Mouse (Mus musculus) heart, postnatal 25 days (tissue): ENCODE measurements around the gene Asic2. TPM values are rescaled to one million over a fixed set of nuclear protein-coding genes. Genes with fewer than 3 reads are reported as not detected.

Source experiments
- DNase-seq: peaks from one replicate; pipeline ENCODE4 v3.0.0; 2022; ENCODE audit warnings: low spot score
- intact Hi-C: fragments of 180-260 bp; cut with DNase I; formaldehyde crosslinking; loops from one replicate; pipeline ENCODE4 v1.15.1; 2025
- total RNA-seq, 2 experiments: library from RNA; stranded (reverse); gene quantifications; 2 replicates each; pipeline ENCODE4 v1.2.3; 2021

The Asic2 gene
- total RNA-seq, 2 experiments from 2014 or later, result not detected

DNA sequence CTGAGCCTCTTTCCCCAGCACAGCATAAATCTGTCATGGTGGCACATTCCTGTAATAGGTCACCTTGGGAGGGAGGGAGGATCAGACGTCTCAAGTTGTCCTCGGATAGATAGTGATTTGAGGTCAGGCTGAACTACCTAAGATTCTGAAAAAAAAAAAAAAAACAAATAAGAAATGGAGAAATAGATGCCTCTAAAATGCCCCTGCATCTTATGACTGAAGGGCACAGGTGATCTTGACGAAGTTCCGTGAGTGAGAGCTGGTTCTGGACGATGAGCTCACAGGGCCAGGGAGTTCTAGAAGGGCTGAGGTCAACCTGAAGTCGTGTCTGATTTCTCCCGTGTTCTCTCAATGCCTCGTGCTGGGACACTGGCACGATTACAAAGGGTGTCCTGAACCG, 1110.2 kb downstream of the Asic2 start, which contains the start of gene Spaca3:
Gene Spaca3, plus strand, starts transcription at position 301 of the 400 bp plus-strand sequence.
- intact Hi-C loops, result no loop called here
- DNase-seq, result no peak

DNA sequence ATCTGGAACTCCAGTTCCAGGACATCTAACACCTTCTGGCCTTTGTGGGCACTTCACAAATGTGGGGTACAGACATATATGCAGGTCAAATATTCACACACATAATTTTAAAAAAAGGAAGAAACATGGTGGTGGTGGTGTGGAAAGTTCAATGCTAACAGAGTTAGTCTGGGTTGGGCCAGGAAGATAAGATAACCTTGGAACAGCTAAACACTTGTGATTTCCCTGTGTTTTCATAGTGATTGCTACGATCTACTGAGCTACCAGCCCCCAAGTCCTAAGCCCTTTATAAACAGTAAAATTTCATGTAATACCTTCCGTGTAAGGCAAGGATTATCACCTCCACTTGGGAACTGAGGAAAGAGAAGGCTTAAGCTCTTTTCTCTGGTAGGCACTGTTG, 1111.4 kb downstream of the Asic2 start:
- DNase-seq, result no peak
- intact Hi-C loops, result no loop called here

DNA sequence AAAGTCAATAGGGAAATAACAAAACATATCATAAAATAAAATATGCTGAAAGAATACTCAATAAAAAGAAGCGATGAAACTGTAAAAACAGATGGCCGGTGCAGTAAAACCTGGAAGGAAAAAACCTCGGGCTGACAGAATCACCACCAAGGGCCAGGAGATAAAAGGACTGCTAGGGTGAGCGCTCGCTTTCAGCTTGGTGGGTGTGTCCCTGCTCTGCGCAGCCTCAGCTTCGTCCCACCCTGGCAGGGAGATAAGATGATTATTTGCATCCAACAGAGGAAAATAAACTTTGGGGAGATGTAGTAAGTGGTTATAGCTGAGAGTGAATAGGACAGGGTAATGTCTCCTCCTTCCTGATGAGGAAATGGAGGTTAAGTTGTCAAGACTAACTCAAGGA, 1113.3 kb downstream of the Asic2 start:
- intact Hi-C loops, result loop anchor here (5.0 kb wide), 1 partner anchor 158 kb away; no protein-coding TSS in a partner anchor

DNA sequence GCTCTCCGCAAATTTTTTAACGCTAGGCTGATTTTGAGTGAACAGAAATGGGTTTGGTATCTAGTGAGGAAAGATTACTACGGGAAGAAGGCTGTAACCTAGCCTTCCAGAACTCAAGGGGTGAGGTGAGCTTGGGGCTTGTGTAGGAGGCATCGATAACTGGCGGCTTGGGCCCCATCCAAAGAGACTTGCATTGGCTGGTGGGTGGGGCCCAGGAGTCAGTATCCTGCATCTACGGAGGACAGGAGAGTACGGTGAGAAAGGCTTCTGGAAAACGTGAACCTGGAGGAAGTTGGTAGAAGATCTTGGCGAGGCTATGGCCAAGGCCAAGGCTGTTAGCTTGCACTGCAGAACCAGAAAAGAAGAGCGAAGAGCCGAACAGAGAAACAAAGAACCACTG, 1113.8 kb downstream of the Asic2 start:
- intact Hi-C loops, result loop anchor here (5.0 kb wide), 1 partner anchor 157 kb away; no protein-coding TSS in a partner anchor

More for the DNA sequence above, 1113.3 kb downstream of the Asic2 start:
- no peak for DNase-seq

DNA sequence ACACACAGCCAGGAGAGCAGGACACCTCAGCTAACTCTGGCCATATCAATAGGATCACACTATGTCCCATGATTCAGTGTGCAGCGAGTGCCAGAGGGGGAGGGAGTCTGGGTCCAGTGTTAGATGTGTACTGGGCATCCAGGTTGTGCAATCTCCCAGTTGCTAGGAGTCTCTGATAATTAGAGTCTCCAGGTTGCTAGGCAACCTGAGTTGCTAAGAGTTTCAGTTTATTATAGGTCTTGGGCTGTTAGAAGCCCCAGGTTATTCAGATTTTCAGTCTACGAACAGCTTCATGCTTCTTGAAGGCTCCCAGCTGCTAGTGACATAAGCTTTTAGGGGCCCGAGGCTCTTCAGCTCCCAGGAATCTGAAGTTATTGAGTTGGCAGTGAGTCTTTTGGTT, 1115.2 kb downstream of the Asic2 start:
- DNase-seq, result no peak
- intact Hi-C loops, result loop anchor here (5.0 kb wide), 1 partner anchor 156 kb away; no protein-coding TSS in a partner anchor

More for the DNA sequence above, 1113.8 kb downstream of the Asic2 start:
- DNase-seq, result no peak

DNA sequence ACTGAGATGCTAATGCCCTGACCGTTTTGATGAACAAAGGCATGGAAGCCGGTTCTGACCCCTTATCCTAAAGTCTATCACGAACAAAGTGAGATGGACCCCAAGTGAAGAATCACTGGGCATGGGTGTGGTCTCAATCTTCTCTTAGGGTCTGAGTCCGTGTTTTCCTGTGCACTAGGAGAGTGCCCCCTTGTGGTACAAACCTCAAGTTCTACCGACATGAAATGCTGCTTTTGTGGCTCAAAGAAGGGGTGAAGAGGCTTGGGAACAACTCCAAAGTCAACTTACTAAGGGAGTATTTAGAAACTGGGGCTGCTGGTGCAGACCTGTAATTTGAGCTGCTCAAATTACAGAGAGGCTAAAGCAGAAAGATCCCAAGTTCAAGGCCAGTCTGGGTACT, 1116.4 kb downstream of the Asic2 start:
- no peak for DNase-seq
- intact Hi-C loops, result loop anchor here (5.0 kb wide), 1 partner anchor 155 kb away; no protein-coding TSS in a partner anchor

DNA sequence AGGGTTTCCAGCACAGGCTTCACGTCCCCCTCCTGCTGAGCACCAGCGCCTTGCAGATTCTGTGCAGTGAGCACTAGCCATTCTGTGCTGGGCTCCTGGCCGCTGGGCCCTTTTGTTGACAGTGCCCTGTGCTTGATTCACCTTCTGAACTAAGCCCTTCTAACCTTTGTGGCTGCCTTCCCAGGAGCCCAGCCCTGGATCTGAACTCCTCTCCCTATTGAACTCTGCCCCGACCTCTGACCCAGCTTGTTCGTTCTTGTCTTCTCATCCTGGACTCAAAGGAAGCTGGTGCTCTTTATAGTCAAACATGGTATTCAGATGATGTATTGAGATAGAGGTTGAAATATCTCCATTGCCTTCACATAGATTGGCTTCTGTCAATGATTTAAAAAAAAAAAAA, 1120.1 kb downstream of the Asic2 start:
- intact Hi-C loops, result no loop called here
- DNase-seq, result no peak

DNA sequence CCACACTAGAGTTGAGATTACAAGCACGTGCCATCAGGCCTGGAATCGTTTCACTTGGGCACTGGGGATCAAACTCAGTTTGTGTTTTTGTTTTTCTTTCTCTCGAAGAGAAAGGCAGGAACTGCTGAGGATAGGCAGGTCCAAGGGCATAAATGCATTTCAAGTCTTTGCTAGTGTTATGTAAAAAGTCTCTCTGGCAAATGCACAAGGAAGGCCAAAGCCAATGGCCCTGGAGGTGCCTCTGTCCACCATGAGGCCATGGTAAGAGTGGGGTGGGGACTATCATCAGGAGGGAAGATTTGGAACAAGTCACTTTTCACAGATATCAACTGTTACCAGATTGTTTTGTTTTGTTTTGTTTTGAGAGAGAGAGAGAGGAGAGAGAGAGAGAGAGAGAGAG, 1122.1 kb downstream of the Asic2 start:
- intact Hi-C loops, result no loop called here
- no peak for DNase-seq

DNA sequence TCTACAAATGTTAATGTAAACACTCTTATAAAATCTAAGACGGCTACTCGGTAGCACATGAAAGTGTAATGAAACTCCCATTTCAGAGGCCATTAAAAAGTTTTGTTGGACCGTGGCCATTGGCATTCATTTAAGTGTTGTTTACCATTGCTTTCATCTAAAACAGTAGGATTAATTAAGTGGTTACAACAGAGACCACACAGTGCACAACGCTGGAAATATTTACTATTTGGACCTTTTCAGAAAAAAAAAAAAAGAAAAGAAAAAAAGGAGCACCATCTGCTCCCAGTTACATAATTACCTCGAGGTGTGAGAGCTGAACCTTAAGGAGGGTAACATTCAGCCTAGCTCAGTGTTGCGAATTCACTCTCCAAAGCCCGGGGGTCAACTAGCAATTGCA, 1122.8 kb downstream of the Asic2 start:
- DNase-seq, result no peak
- intact Hi-C loops, result no loop called here

DNA sequence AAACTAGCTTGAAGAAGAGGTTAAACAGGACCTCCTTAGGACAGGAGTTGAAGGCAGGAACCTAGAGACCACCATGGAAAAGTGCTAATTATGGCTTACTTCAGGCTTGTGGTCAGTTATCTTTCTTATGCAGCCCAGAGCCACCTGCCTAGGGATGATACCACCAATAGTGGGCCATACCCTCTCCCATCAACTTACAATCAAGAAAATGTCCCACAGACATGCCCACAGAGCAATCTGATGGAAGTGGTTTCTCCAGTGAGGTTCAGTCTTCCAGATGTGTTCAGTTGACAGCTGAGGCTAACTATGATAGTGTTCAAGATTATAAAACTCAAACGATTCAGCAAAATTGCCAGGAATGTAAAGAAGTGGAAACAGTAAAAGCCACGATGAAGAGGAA, 1124.8 kb downstream of the Asic2 start:
- intact Hi-C loops, result no loop called here
- no peak for DNase-seq

DNA sequence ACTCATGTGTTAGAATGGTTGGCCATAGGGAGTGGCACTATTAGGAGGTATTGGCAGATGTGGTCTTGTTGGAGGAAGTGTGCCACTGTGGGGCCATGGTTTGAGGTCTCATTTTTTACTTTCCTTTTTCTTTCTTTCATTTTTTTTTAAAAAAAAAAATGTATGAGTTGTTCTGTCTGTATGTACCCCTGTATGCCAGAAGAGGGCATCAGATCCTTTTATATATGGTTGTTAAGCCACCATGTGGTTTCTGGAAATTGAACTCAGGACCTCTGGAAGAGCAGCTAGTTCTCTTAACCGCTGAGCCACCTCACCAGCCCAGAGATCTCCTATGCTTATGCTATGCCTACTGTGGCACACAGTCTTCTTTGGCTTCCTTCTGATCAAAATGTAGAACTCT, 1129.5 kb downstream of the Asic2 start:
- DNase-seq, result no peak
- intact Hi-C loops, result no loop called here

DNA sequence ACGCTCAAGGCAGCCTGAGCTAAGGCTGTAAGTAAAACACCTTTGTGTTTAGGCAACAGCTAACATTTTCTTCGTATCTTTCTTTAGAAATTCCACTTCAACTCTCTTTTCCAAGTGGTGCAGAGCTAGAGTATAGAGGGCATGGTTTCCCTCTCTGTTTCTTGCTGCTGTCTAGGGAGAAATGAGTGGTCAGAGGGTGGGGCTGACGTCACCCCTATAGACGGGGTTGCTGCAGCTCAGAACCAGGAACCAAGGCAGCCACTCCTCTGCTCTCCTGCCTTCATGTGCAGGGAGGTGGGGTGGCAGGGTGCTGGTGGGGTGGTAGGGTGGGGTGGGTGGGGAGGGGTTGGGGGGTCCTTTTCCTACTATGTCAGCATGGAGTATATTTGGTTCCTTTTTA, 1132.4 kb downstream of the Asic2 start:
- no peak for DNase-seq
- intact Hi-C loops, result no loop called here

DNA sequence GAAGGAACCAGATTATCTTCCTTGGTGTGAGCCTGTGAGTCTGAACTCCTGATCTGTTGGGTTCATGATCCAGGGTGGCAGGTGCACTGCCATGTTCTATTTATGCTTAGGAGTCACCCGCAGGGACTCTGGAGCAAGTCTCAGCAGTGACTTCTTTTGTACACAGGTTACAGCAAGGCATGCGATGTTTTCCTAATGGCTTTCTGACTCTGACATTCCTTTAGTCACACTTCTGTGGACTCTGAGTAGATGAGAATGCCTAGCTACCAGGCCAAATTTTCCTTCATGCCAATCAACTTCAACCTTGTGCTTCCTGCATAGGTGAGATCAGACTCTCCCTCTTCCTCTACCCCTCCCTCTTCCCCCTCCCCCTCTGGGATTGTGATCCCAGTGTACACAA, 1132.9 kb downstream of the Asic2 start:
- intact Hi-C loops, result no loop called here

More for the DNA sequence above, 1132.9 kb downstream of the Asic2 start:
- DNase-seq, result no peak

Other genes with a start within 250 kb of the Asic2 start
- under 1 TPM; 0.08 TPM for gene 5530401A14Rik, start 107.8 kb downstream of the Asic2 start, total RNA-seq
- gene Ccl2, start 67.1 kb upstream of the Asic2 start, total RNA-seq, result 1 to 10 TPM; 1.2 to 1.3 TPM
- not detected for gene Gm17268, start 70.1 kb upstream of the Asic2 start, total RNA-seq
- gene Ccl7, start 77.3 kb upstream of the Asic2 start, total RNA-seq, result under 1 TPM; 0.78 to 0.88 TPM
- gene Ccl11, start 89.4 kb upstream of the Asic2 start, total RNA-seq, result 1 to 10 TPM in 1 of 2 experiments, under 1 TPM in 1; 0.48 to 1.9 TPM
- under 1 TPM in 1 of 2 experiments, not detected in 1; 0.73 TPM for gene Ccl12, start 133.4 kb upstream of the Asic2 start, total RNA-seq
- gene Ccl8, start 146.7 kb upstream of the Asic2 start, total RNA-seq, result under 1 TPM in 1 of 2 experiments, not detected in 1; 0.94 TPM